Mouse (Mus musculus) CH12.LX (cell line): ENCODE results near the gene Oxtr. TPM values are rescaled to one million over a fixed set of nuclear protein-coding genes. Genes with fewer than 3 reads are reported as not detected.

Experiments used
- DNase-seq: peaks from one replicate; pipeline ENCODE4 v3.0.0-alpha.2; 2013; ENCODE audit errors: extremely low read depth
- H3K27ac ChIP-seq: 2 replicates; pipeline ENCODE4 v1.5.1; 2012; ENCODE audit warnings: low read depth, mild to moderate bottlenecking, control low read depth, moderate library complexity; ENCODE audit not compliant: insufficient read depth
- H3K27me3 ChIP-seq: replicated peaks from 2 replicates; pipeline ENCODE3; 2012; ENCODE audit warnings: inconsistent platforms
- H3K36me3 ChIP-seq, 2 experiments: replicated peaks in 1 of 2; 2 replicates each; pipeline versions ENCODE3 to v1.6.1; 2012; ENCODE audit warnings: inconsistent platforms in 1 of 2, low read length in 1 of 2, mild to moderate bottlenecking in 1 of 2, mixed read lengths in 1 of 2, moderate library complexity in 1 of 2; ENCODE audit not compliant: control insufficient read depth in 1 of 2, insufficient read depth in 1 of 2
- H3K4me1 ChIP-seq, 2 experiments: 2 replicates each; pipeline ENCODE4 v1.6.1; 2012; ENCODE audit warnings: inconsistent platforms in 1 of 2, moderate library complexity in 1 of 2; ENCODE audit not compliant: insufficient read depth in 2 of 2, control insufficient read depth in 1 of 2
- H3K4me2 ChIP-seq: 2 replicates; pipeline ENCODE4 v1.6.1; 2012; ENCODE audit warnings: low read depth, mild to moderate bottlenecking, control low read depth; ENCODE audit not compliant: poor library complexity, insufficient read depth, severe bottlenecking
- H3K4me3 ChIP-seq, 3 experiments: fragments of 150-350 bp in 1 of 3; sonication (generic) in 1 of 3; replicated peaks in 1 of 3; 2 replicates each; pipeline versions ENCODE3 to v1.5.1; 2011 to 2012; ENCODE audit warnings: low read depth in 2 of 3, low read length in 2 of 3, mild to moderate bottlenecking in 2 of 3, moderate library complexity in 2 of 3, control low read depth in 1 of 3, improper control_type of control experiment in 1 of 3, inconsistent platforms in 1 of 3, mixed read lengths in 1 of 3; ENCODE audit not compliant: poor library complexity in 1 of 3
- H3K79me2 ChIP-seq: replicated peaks from 2 replicates; pipeline ENCODE4 v1.6.1; 2012; ENCODE audit warnings: mild to moderate bottlenecking, moderate library complexity; ENCODE audit not compliant: control insufficient read depth, poor library complexity, insufficient read depth, severe bottlenecking; ENCODE audit errors: extremely low read depth
- H3K9ac ChIP-seq: 2 replicates; pipeline ENCODE4 v1.6.1; 2012; ENCODE audit warnings: low read depth, mild to moderate bottlenecking, control low read depth, moderate library complexity; ENCODE audit not compliant: insufficient read depth
- H3K9me3 ChIP-seq: replicated peaks from 2 replicates; pipeline ENCODE3; 2012; ENCODE audit warnings: low read length, inconsistent platforms, mixed read lengths
- BHLHE40 ChIP-seq: IDR thresholded peaks from 2 replicates; pipeline ENCODE4 v1.6.1; 2011; ENCODE audit warnings: mild to moderate bottlenecking, low read depth, low read length, improper control_type of control experiment
- CHD2 ChIP-seq: IDR thresholded peaks from 2 replicates; pipeline ENCODE4 v1.6.1; 2011; ENCODE audit warnings: low read length, improper control_type of control experiment
- E2F4 ChIP-seq: IDR thresholded peaks from 2 replicates; pipeline ENCODE4 v1.6.1; 2011; ENCODE audit warnings: low read depth, low read length, improper control_type of control experiment; ENCODE audit not compliant: insufficient replicate concordance
- ELF1 ChIP-seq: IDR thresholded peaks from 2 replicates; pipeline ENCODE4 v1.6.1; 2014; ENCODE audit warnings: low read depth, mild to moderate bottlenecking, inconsistent platforms, low read length, improper control_type of control experiment
- ETS1 ChIP-seq: conservative IDR thresholded peaks from 2 replicates; pipeline ENCODE4 v1.6.1; 2012; ENCODE audit warnings: low read depth, mild to moderate bottlenecking, inconsistent platforms, low read length, improper control_type of control experiment, moderate library complexity
- IRF4 ChIP-seq: IDR thresholded peaks from 2 replicates; pipeline ENCODE4 v1.6.1; 2014; ENCODE audit warnings: low read depth, mild to moderate bottlenecking, inconsistent platforms, low read length, improper control_type of control experiment
- KAT2A ChIP-seq: IDR thresholded peaks from 2 replicates; pipeline ENCODE4 v1.6.1; 2012; ENCODE audit warnings: low read length, improper control_type of control experiment, inconsistent platforms; ENCODE audit not compliant: insufficient replicate concordance
- MAX ChIP-seq: IDR thresholded peaks from 2 replicates; pipeline ENCODE4 v1.6.1; 2011; ENCODE audit warnings: low read length, improper control_type of control experiment
- MAZ ChIP-seq: IDR thresholded peaks from 2 replicates; pipeline ENCODE4 v1.6.1; 2012; ENCODE audit warnings: low read depth, mild to moderate bottlenecking, inconsistent platforms, low read length, improper control_type of control experiment, moderate library complexity
- MEF2A ChIP-seq: IDR thresholded peaks from 2 replicates; pipeline ENCODE4 v1.6.1; 2014; ENCODE audit warnings: low read depth, mild to moderate bottlenecking, inconsistent platforms, low read length, improper control_type of control experiment, borderline replicate concordance
- PAX5 ChIP-seq: IDR thresholded peaks from 2 replicates; pipeline ENCODE4 v1.6.1; 2012; ENCODE audit warnings: low read length, inconsistent platforms, mixed read lengths
- POLR2A ChIP-seq: IDR thresholded peaks from 2 replicates; pipeline ENCODE4 v1.6.1; 2011; ENCODE audit warnings: low read depth, mild to moderate bottlenecking, improper control_type of control experiment, low read length
- RCOR1 ChIP-seq: conservative IDR thresholded peaks from 2 replicates; pipeline ENCODE4 v1.6.1; 2012; ENCODE audit warnings: low read depth, mild to moderate bottlenecking, inconsistent platforms, low read length, improper control_type of control experiment
- SMC3 ChIP-seq: IDR thresholded peaks from 2 replicates; pipeline ENCODE4 v1.6.1; 2011; ENCODE audit warnings: low read depth, low read length, improper control_type of control experiment
- TBP ChIP-seq: conservative IDR thresholded peaks from 2 replicates; pipeline ENCODE4 v1.6.1; 2011; ENCODE audit warnings: low read depth, low read length, improper control_type of control experiment
- TCF12 ChIP-seq: IDR thresholded peaks from 2 replicates; pipeline ENCODE4 v1.6.1; 2014; ENCODE audit warnings: low read depth, mild to moderate bottlenecking, inconsistent platforms, low read length, improper control_type of control experiment
- UBTF ChIP-seq: IDR thresholded peaks from 2 replicates; pipeline ENCODE4 v1.6.1; 2012; ENCODE audit warnings: low read depth, mild to moderate bottlenecking, inconsistent platforms, low read length, improper control_type of control experiment, moderate library complexity
- USF1 ChIP-seq: IDR thresholded peaks from 2 replicates; pipeline ENCODE4 v1.6.1; 2014; ENCODE audit warnings: low read depth, mild to moderate bottlenecking, inconsistent platforms, low read length, improper control_type of control experiment
- USF2 ChIP-seq: conservative IDR thresholded peaks from 2 replicates; pipeline ENCODE4 v1.6.1; 2011; ENCODE audit warnings: low read depth, low read length, improper control_type of control experiment
- ZMIZ1 ChIP-seq: IDR thresholded peaks from 2 replicates; pipeline ENCODE4 v1.6.1; 2012; ENCODE audit warnings: low read depth, mild to moderate bottlenecking, inconsistent platforms, low read length, improper control_type of control experiment
- ZNF384 ChIP-seq: IDR thresholded peaks from 2 replicates; pipeline ENCODE4 v1.6.1; 2012; ENCODE audit warnings: low read depth, low read length, improper control_type of control experiment, inconsistent platforms
- dilution Hi-C: fragments of 300-500 bp; cut with MboI; formaldehyde crosslinking; loops from 2 replicates; pipeline ENCODE4 v1.14.3; 2020; ENCODE audit warnings: low sequenced_read_pairs; ENCODE audit not compliant: extremely low pct_unique_long_range_greater_than_20kb, extremely low pct_ligation_motif_present
- in situ Hi-C: fragments of 300-500 bp; cut with MboI; formaldehyde crosslinking; loops from 3 replicates; pipeline ENCODE4 v1.14.3; 2019; ENCODE audit warnings: low sequenced_read_pairs, low pct_ligation_motif_present, low pct_unique_long_range_greater_than_20kb, mixed read lengths
- polyA plus RNA-seq: library from polyadenylated mRNA; unstranded; fragments of >175 nt; gene quantifications from 2 replicates; pipeline ENCODE4 v1.2.1, GENCODE M21; 2012; ENCODE audit warnings: low read depth; ENCODE audit not compliant: insufficient read length
- total RNA-seq, 2 experiments: library from RNA; depleted of rRNA; stranded (reverse); fragments of 300-350 nt in 1 of 2; fragments of >200 nt in 1 of 2; gene quantifications; 2 replicates each; pipeline ENCODE4 v1.2.3; 2012 to 2014

Gene Oxtr
- total and polyA plus RNA-seq, 3 experiments: not detected

GRCm38 (mm10) chr6:112501156-112501555 is 11.4 kb upstream of the Oxtr start:
- H3K9me3 ChIP-seq: no peaks in the 10 kb centered on the region
- no peaks in the 10 kb centered on the region for H3K4me1 ChIP-seq
- dilution Hi-C loops (no loop called here), in situ Hi-C loops (no loop called here)
- DNase-seq: no peak
- no peak overlapping the region for H3K9ac ChIP-seq
- H3K79me2 ChIP-seq: no peaks in the 10 kb centered on the region
- no peak overlapping the region for H3K4me3 ChIP-seq
- H3K27me3 ChIP-seq: peaks cover 4% of the 10 kb centered on the region
- no peak overlapping the region for H3K4me2 ChIP-seq
- H3K36me3 ChIP-seq: no peaks in the 10 kb centered on the region
- no peak for TF ChIP-seq TBP
- TF ChIP-seq ZMIZ1: no peak
- no peak for TF ChIP-seq BHLHE40
- no peak for TF ChIP-seq PAX5
- TF ChIP-seq USF2: no peak
- no peak for TF ChIP-seq ZNF384
- TF ChIP-seq IRF4: no peak
- TF ChIP-seq RCOR1: no peak
- TF ChIP-seq ELF1: no peak
- TF ChIP-seq KAT2A: no peak
- no peak for TF ChIP-seq MAZ
- no peak for TF ChIP-seq MAX
- no peak for TF ChIP-seq MEF2A
- TF ChIP-seq UBTF: no peak
- no peak overlapping the region for H3K27ac ChIP-seq

GRCm38 (mm10) chr6:112499456-112499855 is 9.7 kb upstream of the Oxtr start:
- DNase-seq: no peak
- no peaks in the 10 kb centered on the region for H3K36me3 ChIP-seq
- no peak overlapping the region for H3K4me3 ChIP-seq
- no peaks in the 10 kb centered on the region for H3K9me3 ChIP-seq
- no peak overlapping the region for H3K27ac ChIP-seq
- no peaks in the 10 kb centered on the region for H3K79me2 ChIP-seq
- H3K4me1 ChIP-seq: no peaks in the 10 kb centered on the region
- H3K4me2 ChIP-seq: no peak overlapping the region
- in situ Hi-C loops: no loop called here
- H3K9ac ChIP-seq: no peak overlapping the region
- H3K27me3 ChIP-seq: peaks cover 7% of the 10 kb centered on the region
- dilution Hi-C loops: no loop called here
- TF ChIP-seq TCF12 (no peak), ETS1 (no peak), USF2 (no peak), E2F4 (no peak), POLR2A (no peak), TBP (no peak), SMC3 (no peak), CHD2 (no peak), USF1 (no peak)
